Mouse (Mus musculus) thymus, postnatal 4 days (tissue): ENCODE measurements around the gene Arsg.
A peak's percentile ranks its signal among the peaks of the same experiment; 100 is the strongest.
"Not testable (repeated sequence)": the region's sequence is repeated elsewhere in the genome, so short reads cannot be mapped to it uniquely, and the experiment has no call there.

ENCODE experiments used
- DNase-seq: peaks from one replicate; pipeline ENCODE4 v3.0.0; 2021

Arsg gene

DNA sequence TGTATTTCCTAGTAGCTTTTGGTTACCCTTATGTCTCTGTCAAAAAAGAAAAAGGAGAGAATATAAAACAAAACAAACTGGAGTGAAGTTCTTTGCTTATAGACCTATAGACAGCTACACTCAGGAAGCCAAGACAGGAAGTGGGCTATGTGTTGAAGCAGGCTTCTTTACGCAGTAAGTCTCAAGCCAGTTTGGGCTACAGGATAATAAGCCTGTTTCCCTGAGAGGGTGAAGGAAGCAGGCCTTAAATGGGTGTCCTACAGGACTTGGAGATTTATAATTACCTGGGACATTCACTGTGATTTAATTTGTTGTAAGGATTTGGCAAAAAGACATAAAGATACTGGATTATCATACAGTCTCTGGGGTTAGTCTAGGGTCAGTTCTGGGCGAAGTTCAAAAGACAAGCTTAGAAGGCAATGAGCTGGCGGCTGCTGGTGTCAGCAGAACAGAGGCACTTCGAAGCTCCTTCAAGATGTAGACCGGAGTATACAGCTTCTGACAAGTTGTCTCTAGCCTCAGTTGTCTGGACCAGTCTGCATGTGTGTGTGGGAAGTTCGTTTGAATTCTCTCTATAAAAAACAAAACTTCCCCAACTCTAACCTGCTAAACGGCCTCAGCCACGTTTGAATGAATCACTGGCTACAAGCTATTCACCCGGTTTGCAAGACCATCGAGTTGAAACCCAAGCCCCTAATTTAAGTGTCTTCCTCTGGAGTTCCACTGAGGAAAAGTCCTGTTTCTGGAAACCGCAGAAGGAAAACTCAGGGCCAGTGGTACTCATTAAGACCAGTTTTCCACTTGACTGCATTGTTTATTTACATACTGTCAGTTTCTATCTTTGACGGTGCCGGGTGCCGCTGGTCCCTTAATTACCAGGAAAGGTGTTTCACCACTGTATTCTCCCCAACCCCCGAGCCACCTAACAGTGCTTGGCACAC is 2.0 kb upstream of the Arsg start:
- peak; percentile 32 for DNase-seq

DNA sequence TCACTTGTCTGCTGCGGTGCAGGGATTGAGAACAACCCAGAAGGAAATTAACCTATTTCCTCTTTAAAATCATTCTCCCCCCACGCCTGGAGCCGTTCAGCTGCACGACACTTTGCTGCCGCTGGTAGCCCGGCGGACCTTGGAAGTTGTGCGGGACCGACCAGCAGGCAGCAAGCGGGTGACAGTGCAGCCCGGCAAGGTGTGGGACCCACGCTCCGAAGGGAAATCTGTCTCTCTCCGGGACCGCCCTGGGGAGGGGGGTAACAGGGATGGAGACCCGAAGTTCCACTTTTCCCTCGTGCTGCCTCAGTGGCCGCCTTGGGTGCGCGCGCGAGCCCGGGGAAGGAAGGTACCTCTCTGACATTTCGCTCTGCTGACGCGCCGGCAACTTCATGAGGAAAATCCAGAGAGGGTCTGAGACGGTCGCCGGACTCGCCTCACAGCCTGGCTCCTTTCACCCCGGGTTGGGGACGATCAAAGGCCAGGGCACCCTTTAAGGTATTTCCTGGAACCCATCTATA is 943 bp upstream of the Arsg start:
- DNase-seq: peak; percentile 75

DNA sequence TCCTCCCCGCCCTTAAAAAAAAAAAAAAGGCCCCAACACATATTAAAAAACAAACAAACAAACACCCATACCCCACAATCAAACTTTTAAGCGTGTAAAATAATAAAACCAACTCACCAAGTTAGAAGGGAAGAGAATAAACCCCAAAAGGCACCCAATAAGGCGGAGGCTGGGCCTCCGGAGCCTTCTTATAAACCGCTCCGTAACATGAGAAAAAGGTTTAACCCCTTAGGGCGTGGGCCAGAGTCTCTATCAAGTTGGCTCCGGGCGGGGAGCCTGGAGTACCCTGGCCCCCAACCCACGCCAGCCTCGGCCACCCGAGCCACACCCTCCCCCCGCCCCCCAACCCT is 378 bp upstream of the Arsg start:
- DNase-seq: no peak

DNA sequence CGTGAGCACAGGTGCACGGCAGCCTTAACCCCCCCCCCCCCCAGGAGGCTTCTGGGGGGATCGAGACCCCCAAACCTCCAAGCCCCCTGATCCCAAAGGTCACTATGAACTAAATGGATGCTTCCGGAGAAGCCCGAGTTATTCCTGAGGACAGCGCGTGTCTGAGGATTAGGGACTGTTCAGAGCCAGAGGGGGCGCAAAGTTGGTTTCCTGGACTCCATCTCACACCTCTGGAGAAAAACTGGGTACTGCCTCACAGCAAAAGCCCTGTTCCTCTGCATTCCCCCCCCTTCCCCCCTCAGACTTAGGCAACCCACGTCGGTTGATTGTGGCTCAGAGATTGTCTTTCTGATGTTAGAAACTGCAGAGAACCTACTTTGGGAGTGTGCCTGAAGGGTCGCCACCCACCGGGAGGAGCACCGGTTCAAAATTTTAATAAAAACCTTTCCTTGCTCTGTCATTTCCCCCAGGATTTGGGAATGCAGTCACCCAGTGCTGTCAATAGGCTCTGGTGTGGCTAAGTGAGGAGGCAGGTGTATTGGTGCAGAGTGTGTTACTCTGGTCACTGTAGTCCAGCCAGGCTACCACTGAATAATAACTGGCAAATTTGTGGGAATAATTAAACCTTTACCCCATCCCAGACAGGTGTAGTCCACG is 1.0 kb downstream of the Arsg start:
- DNase-seq: no peak

DNA sequence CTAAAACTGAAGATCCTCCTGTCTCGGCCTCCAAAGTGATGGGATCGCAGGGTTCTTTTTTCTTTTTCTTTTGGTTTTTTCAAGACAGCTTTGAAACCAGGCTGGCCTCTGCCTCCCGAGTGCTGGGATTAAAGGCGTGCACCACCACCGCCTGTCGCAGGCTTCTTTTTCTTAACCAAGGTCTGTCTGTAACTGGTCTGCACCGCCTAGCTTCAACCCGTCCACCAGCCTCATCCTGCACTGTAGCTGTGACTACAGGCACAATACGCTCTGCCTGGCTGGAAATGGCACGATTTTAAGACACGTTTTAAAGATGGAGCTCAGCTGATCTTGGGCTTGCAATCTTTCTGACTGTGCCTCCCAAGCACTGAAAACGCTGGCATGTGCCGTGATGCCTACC is 1.7 kb downstream of the Arsg start:
- no peak for DNase-seq

DNA sequence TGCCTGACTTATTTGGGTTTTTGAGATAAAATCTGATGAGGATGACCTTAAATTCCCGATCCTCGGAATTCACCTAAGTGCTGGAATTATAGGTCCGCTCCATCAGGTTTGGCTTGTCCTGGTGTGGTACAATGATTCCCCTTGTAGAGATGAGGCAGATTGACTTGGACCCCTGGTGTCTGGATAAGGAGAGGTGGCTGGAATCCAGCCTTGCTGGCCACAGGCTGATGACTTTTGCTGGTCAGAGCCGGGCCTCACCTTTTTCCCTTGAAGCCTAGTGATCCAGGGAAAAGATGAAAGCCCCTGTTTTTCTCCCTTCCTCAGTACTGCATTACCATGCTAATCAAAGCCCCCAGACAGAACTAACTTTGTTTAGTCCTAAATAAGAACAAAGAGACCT is 2.5 kb downstream of the Arsg start:
- no peak for DNase-seq

DNA sequence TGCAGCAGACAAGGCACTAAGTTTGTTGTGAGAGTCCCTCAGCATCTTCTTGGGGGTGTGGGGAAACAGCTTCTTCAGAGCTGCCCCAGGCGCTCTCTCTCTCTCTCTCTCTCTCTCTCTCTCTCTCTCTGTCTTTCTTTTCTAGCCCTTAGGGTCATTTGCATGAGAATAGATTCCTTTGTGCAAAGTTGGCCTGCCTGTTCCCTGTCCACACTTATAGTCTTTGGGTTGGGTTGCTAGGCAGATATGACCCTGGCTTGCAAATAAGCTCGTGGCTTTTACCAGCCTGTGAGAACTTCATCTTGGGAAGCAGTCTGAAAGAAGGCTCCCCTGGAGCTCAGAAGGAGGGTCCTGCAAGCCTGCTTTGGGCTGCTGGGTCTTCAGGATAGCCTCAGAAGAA is 3.1 kb downstream of the Arsg start:
- DNase-seq: no peak

DNA sequence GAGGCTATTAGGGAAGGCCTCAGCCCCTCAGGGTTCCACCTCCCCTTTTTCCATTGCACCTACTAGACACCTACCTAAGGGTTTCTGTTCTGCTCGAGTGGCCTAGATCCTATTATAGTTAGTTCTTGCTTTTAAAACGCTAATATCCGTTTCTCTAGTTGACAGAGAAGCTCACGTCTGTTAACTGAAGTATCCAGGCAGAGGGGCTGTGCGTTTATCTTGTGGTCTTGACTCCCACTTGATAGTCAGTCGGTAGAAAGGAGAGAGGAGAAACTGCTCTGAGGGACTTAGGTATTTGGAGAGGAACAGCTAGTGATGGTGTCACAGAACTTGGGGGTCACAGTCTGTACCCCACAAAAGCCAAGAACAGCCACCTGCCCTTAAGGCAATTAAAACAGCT is 3.5 kb downstream of the Arsg start:
- DNase-seq: no peak

DNA sequence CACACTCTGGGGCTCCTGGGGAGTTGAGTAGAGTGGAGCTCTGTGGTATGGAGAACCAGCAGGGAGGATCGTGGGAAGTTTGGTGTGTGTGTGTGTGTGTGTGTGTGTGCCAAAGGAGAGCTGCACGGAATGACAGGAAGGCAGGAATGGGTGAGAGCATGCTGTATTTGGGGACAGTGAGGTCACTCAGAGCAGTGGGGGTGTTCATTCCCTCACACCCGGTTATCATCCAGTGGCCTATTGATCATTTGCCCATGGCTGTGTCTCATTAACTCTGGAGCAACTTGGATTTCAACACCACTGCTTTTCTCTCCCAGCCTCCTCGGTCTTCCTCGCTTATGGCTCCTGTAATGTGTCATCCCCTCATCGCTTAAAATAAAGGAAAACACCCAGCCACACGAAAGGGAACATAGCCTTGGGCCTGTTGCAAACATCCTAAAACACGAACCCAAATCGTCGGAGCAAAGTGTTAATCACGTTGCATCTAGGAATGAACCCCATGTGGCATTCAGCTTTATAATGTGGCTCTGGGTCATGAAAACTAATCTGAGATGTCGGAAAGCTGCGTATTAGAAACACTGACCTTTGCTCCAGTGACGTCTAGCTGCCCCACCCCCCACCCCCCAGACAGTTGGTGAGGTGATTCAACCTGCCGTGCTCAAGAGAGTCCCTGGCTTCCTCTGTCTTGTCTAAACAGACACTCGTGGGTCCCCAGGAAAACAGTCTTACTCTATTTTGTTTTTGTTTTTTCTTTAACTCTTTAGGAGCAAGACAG is 4.6 kb downstream of the Arsg start:
- no peak for DNase-seq

DNA sequence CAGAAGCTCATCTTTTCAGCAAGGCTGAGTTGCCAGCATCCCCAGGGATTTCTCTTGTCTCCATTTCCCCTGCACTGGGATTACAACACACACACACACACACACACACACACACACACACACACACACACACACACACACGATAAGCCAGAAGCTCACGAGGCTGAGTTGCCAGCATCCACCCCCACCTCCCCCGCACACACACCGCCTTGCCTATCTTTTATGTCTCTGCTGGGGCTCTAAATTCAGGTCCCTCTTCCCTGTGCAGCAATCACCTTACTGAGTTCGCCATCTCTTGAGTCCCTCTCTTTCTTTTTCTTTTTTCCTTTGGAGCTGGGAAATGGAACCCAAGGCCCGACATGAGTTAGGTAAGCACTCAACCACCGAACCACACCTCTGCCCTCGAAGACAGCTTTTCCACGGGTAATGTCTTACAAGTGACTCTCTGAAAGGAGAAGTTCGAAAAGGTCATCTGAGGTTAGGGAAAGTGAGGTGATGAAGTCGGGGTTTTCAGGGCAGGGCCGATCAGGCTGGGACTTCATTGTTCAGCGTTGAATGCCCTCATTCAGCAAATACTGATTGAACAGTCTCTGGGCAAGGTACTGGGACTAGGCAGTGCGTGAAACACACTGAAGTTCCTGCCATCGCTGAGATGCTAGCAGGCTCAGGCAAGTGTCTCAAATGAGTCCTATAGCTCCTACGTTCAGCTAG is 6.6 kb downstream of the Arsg start:
- DNase-seq: no peak

DNA sequence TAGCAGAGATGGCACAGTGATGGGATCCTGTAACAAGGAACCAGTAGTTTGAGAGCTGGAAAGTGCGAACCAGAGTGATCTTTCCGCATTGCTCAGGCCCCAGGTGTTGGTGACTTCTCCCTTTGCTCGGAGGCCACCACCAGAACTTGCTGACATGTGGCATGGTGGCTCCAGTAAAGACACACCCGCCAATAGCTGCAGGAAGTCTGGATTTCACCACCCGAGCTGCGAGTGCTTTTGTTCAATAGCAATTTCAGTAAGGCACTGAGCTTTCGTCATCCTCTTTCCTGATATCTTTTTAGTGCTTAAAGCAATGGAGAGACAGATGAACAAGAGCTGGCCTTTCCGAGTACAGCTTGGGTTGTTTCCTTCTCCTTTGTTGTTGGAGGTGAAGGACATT is 7.3 kb downstream of the Arsg start:
- DNase-seq: no peak

DNA sequence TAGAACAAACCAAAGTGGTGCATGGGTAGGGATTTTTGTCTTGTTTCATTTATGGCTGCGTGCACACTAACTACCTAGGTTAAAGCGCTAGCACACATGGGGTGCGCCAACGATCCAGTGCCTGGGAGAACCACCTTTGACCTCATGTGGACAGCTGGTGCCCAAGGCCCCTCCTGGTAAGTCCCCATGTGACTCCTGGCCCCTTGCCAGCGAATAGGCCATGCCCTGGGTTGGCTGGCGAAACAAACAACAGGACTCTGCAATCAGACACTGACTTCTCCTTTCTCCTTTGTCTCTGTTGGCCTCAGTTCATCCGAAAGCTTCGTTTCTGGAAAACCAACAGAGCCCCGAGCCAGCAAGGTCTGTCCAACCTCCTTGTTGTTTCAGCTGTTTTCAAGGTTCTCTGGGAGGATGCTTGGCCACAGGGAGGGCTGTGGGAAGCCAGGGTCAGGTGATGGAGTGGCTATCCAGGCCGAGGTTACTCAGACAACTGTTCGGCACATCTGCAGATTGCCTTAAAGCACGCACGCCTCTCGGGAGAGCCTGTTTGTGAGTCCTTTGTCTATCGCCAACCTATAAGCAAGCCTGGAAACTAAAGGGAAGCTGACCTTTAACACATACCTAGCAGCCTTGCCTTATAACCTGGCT is 12.3 kb downstream of the Arsg start:
- DNase-seq: no peak

DNA sequence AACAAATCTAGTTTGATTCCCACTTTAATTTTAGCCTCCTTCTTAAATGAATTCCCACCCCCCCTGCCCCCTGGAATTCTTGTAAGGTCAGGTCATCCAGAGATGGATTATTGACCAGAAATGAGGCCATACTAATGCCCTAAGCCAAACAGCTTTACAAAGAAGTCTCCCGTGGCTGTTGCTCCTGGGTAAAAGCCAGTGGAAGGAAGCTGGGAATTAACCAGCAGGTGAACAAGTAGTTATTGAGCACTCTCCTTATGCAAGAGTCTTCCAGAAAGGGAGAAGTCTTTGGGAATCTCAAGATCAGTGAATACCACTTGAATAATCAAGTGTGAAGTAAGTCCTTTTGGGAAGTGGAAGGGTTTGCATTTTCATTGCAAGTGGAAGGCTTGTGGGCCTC is 13.9 kb downstream of the Arsg start:
- DNase-seq: no peak

DNA sequence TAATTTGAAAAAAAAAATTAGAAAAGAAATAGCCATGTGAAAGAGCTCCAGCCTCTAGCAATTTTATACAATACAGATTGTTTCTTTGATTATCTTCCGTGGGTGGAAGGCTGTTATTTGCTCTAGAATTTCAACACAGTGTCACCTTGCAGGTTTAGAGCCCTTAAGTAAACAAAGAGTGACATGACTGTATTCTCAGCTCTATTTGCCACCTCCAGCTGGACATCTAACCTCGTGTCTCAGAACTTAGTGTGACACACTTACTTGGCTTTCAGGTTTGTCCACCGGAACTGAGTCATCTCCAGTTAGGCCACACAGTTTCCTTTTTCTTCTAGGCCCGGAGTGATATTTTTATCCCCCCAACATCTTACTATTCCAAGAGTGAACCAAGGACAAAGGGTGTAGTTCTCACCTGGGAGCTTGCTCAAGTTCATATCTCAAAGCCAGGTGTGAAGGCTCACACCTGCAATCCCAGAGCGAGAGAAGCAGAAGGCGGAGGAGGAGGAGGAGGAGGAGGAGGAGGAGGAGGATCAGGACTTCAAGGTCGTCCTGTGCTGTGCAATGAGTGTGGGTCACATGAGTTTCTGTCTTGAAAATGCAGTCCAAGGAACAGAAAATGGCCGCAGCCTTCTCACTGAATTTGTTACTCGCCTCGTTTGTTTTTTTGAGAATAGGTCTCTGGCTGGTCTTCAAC is 15.0 kb downstream of the Arsg start:
- DNase-seq: no peak

DNA sequence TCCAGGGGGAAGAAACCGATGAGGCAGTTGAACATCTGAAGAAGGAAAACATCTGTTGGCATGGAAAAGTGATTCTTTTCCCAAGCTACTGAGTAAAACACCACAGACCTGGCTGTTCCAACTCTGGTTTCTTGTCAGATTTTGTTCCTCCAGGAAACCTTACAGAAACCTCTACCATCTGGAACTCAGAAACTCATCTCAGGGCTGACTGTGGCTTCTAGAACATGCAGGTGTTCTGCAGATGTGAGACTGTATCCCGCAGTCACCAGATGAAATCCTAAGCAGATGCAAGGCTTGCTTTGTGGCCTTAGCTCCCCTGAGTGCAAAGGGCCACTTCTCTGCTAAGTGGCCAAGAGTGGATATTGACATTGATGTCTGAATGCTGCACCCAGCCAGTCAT is 16.6 kb downstream of the Arsg start:
- no peak for DNase-seq

DNA sequence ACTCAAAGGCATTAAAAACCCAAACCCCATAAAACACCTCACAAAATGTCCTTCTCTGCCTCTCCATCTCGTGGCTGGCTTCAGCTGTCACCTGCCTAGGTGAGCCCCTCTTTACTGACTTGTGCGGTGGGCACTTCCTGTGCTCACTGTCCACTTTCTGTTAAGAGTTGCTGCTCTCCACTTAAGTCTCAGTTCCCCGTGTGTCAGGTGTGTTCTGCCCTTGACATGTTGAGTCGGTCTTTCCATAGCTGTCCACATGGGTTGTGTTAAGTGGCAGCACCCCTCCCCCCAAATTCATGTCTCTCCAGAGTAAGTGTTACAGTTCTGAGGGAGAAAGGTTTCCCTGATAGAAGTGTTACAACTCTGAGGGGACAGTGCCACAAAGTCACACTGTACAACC is 18.7 kb downstream of the Arsg start:
- no peak for DNase-seq

DNA sequence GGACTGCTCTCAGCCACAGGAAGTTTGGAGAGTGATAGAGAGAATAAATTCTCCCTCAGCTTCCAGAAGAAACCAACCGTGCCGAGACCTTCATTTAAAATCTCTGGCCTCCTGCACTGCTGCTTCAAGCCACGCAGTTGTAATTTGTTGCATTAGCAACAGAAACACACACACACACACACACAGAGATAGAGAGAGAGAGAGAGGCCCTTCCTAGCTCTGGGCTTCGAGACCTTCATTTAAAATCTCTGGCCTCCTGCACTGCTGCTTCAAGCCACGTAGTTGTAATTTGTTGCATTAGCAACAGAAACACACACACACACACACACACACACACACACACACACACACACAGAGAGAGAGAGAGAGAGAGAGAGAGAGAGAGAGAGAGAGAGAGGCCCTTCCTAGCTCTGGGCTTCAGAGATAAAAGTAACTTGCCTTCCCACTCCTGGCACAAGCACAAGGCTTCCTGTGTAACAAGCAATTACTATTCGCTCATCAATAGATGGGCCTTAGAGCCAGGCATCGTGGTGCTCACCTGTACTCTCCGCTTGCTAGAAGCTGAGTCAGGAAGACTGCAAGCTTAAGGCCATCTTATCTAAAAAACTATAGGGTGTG is 19.8 kb downstream of the Arsg start:
- not testable (repeated sequence) for DNase-seq

DNA sequence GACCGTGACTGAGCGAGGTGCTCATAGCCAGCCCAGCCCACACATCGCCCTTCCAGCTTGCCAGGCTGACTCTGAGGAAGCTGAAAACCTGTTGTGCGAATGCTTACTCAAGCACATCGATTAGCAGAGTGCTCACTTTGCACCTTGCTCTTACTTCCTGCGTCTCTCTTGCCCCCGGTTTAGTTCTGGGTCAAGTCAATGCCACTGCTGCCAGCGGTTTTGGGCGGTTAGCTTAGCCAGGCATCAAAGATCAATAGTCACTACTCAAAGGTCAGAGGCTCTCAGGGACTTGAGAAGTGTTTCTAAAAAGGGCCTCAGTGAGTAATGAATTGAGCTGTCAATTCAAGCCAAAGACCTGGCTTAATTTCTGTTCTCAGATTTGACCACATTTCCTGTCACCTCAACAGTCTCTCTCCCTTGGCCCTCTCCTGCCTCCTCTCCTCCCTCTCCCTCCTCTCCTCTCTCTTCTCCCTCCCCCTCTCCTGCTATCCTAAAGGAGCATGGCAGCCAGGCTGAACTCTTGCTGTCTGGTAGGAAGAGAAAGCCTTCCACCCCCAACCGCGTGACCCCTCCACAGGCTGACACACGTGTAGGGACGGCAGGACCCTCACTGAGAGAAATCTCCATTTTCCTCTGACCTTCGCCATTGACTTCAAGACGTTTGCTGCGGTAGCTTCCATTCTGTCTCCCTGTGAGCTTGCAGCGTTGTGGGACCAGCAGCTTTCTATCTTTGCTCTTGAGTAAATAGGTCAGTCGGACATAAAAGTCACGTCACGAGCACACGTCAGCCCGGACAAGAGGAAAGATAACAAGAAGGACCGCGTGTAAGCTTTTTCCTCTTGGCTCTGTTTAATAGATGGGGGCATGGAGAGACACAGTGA is 22.0 kb downstream of the Arsg start:
- DNase-seq: no peak

DNA sequence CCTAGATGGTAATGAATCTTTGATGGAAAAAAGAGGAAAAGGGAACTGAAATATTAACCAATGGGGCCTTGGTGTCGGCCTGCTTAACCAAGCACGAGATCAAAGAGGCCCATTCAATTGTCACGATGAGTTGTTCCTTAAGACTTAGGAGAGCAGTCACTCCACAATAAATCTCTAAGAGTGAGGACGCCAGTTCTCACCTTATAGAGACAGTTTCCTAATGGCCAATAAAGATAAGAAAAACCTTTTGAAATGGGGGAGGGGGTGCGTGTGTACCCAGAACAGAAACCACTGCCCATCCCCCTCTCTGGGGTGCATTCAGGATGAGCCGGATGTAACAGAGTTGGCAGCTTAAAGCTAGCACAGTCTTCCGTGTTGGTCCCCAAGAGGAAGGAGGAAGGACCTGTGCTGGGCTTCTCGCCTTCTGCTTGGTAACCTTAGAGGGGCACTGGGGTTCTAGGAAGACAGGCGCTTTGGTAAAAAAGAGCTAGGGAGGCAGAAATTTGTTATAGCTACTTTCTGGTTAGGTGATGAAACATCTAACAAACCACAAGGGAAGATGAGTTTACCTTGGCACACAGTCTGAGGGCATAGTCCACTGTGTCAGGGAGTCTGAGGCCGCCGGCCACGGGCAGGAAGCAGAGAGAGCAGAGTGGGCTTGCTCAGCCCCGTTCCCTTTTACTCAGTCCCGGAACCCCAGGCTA is 22.7 kb downstream of the Arsg start:
- DNase-seq: peak; percentile 70
